Comparison of ENCODE assay signal across 8 mouse cellular contexts in the genomic region with DNA sequence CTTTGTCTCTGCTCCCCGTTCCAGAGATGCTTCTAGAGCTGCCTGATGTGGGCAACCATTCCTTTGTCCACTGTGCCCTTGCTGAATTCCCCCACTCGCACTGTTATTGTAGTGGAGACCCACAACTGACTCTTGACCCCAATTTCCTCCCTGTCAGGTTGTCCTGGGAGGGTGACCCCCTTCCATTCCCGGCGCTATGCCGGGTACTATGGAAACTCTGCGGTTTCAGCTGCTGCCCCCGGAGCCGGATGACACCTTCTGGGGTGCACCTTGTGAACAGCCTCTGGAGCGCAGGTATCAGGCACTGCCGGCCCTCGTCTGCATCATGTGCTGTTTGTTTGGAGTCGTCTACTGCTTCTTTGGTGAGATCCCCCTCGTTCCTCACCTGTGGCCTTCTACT. TPM values are rescaled to one million over a fixed set of nuclear protein-coding genes. Genes with fewer than 3 reads are reported as not detected.
DNase-seq lines count a peak whose midpoint lies in the region; ATAC-seq and TF ChIP-seq lines count a peak whose summit lies in the region.

No protein-coding gene starts in this region.

- peak overlapping the region; percentile 90 for H3K4me2 ChIP-seq in kidney, embryonic 15.5 days
- H3K4me2 ChIP-seq in embryonic facial prominence, embryonic 14.5 days (ENCODE audit: low read depth, low read length), result peak overlapping the region; percentile 71
- peak overlapping the region; percentile 87 for H3K4me2 ChIP-seq in hindbrain, embryonic 16.5 days (ENCODE audit: low read length)
- peak overlapping the region; percentile 85 for H3K4me2 ChIP-seq in midbrain, postnatal 0 days (ENCODE audit: low read depth, low read length, poor library complexity, severe bottlenecking)

- 13% methylated on average over 13 of the region's 13 CpGs for WGBS in kidney, embryonic 15.5 days
- WGBS in embryonic facial prominence, embryonic 14.5 days, result 15% methylated on average over 13 of the region's 13 CpGs
- WGBS in hindbrain, embryonic 16.5 days, result 4% methylated on average over 13 of the region's 13 CpGs
- 16% methylated on average over 13 of the region's 13 CpGs for WGBS in midbrain, postnatal 0 days

- no peak for DNase-seq in kidney, adult 8-10 months
- no peak for DNase-seq in embryonic facial prominence, embryonic 14.5 days (ENCODE audit: low spot score)
- DNase-seq in midbrain, postnatal 0 days (ENCODE audit: low spot score), result no peak
- no peak for DNase-seq in spleen, adult 12 weeks (ENCODE audit: low spot score)
- no peak for DNase-seq in ovary, postnatal 14 days (ENCODE audit: low spot score)

- no peaks in the 10 kb centered on the region for H3K9me3 ChIP-seq in kidney, embryonic 15.5 days (replicated peaks)
- no peaks in the 10 kb centered on the region for H3K9me3 ChIP-seq in embryonic facial prominence, embryonic 14.5 days (ENCODE audit: control insufficient read depth, low read length)
- no peaks in the 10 kb centered on the region for H3K9me3 ChIP-seq in hindbrain, embryonic 16.5 days (ENCODE audit: control insufficient read depth, low read length)
- no peaks in the 10 kb centered on the region for H3K9me3 ChIP-seq in midbrain, postnatal 0 days (ENCODE audit: low read length)

- H3K36me3 ChIP-seq in kidney, embryonic 15.5 days, result peaks cover 20% of the 10 kb centered on the region
- H3K36me3 ChIP-seq in embryonic facial prominence, embryonic 14.5 days (ENCODE audit: control insufficient read depth, insufficient read depth, low read length), result peaks cover 22% of the 10 kb centered on the region
- H3K36me3 ChIP-seq in hindbrain, embryonic 16.5 days (ENCODE audit: control insufficient read depth, insufficient read depth, low read length), result peaks cover 23% of the 10 kb centered on the region
- H3K36me3 ChIP-seq in midbrain, postnatal 0 days (ENCODE audit: insufficient read depth, low read length), result peaks cover 43% of the 10 kb centered on the region

- no peak overlapping the region for H3K9ac ChIP-seq in kidney, embryonic 15.5 days
- H3K9ac ChIP-seq in embryonic facial prominence, embryonic 14.5 days (ENCODE audit: low read depth, low read length), result no peak overlapping the region
- peak overlapping the region; percentile 83 for H3K9ac ChIP-seq in hindbrain, embryonic 16.5 days (ENCODE audit: low read depth, low read length)
- peak overlapping the region; percentile 88 for H3K9ac ChIP-seq in midbrain, postnatal 0 days (replicated peaks; ENCODE audit: low read length, poor library complexity, severe bottlenecking)

- H3K4me1 ChIP-seq in kidney, embryonic 15.5 days, result peaks cover 40% of the 10 kb centered on the region
- H3K4me1 ChIP-seq in embryonic facial prominence, embryonic 14.5 days (ENCODE audit: control insufficient read depth, insufficient read depth, low read length), result peaks cover 9% of the 10 kb centered on the region
- H3K4me1 ChIP-seq in hindbrain, embryonic 16.5 days (ENCODE audit: control insufficient read depth, insufficient read depth, low read depth, low read length), result peaks cover 21% of the 10 kb centered on the region
- 0 out of 2 replicates have a peak, but pooled peaks cover 3% of the 10 kb centered on the region for H3K4me1 ChIP-seq in midbrain, postnatal 0 days (ENCODE audit: insufficient read depth, low read length)

- H3K4me3 ChIP-seq in kidney, embryonic 15.5 days (replicated peaks), result peak overlapping the region; percentile 82
- H3K4me3 ChIP-seq in embryonic facial prominence, embryonic 14.5 days (ENCODE audit: low read depth, low read length), result peak overlapping the region; percentile 80; the same call in 1 of the 2 replicates
- peak overlapping the region; percentile 88 for H3K4me3 ChIP-seq in hindbrain, embryonic 16.5 days (ENCODE audit: low read length)
- H3K4me3 ChIP-seq in midbrain, postnatal 0 days (ENCODE audit: low read depth, low read length), result peak overlapping the region; percentile 89

- H3K27ac ChIP-seq in kidney, embryonic 15.5 days, result no peak overlapping the region
- no peak overlapping the region for H3K27ac ChIP-seq in embryonic facial prominence, embryonic 14.5 days (replicated peaks; ENCODE audit: low read depth, low read length)
- peak overlapping the region; percentile 16 for H3K27ac ChIP-seq in hindbrain, embryonic 16.5 days (ENCODE audit: low read depth, low read length)
- peak overlapping the region; percentile 77 for H3K27ac ChIP-seq in midbrain, postnatal 0 days (ENCODE audit: low read depth, low read length)

- ATAC-seq in kidney, embryonic 15.5 days (replicated peaks; ENCODE audit: low FRiP score), result no peak
- ATAC-seq in embryonic facial prominence, embryonic 14.5 days (ENCODE audit: low read depth), result no peak
- ATAC-seq in hindbrain, embryonic 16.5 days, result no peak
- no peak for ATAC-seq in midbrain, postnatal 0 days (ENCODE audit: low FRiP score)
- ATAC-seq in frontal cortex, adult (ENCODE audit: low TSS enrichment), result no peak

- peaks cover 78% of the 10 kb centered on the region for H3K27me3 ChIP-seq in kidney, embryonic 15.5 days
- H3K27me3 ChIP-seq in embryonic facial prominence, embryonic 14.5 days (replicated peaks; ENCODE audit: control insufficient read depth, insufficient read depth, low read length), result peaks cover 40% of the 10 kb centered on the region
- H3K27me3 ChIP-seq in hindbrain, embryonic 16.5 days (replicated peaks; ENCODE audit: control insufficient read depth, insufficient read depth, low read length), result peaks cover 3% of the 10 kb centered on the region
- peaks cover 4% of the 10 kb centered on the region; the same call in 1 of the 2 replicates for H3K27me3 ChIP-seq in midbrain, postnatal 0 days (ENCODE audit: insufficient read depth, low read length)

- no peak for TF ChIP-seq CTCF in midbrain, postnatal 0 days (IDR thresholded peaks at IDR 0.05)

RNA-seq across cellular contexts. Expression of a gene that starts 0.7 kb away (rescaled TPM):
- polyA plus RNA-seq in kidney, embryonic 15.5 days (2015; fragmentation: Nextera tagmentation; extraction: Ambion mirVana), result 0.63 and 1.2 TPM in 2 replicates
- 1.3 and 1.6 TPM in 2 replicates for polyA plus RNA-seq in embryonic facial prominence, embryonic 14.5 days (2014; fragmentation: Nextera tagmentation; extraction: Ambion mirVana)
- 50.5 and 52.5 TPM in 2 replicates for polyA plus RNA-seq in hindbrain, embryonic 16.5 days (2015; fragmentation: Nextera tagmentation; extraction: Ambion mirVana)
- 52.4 and 57.8 TPM in 2 replicates for total RNA-seq in midbrain, postnatal 0 days (2014; rRNA removed)
- 49.4 and 50.4 TPM in 2 replicates for polyA plus RNA-seq in midbrain, postnatal 0 days (2015; fragmentation: Nextera tagmentation; extraction: Ambion mirVana)

RNA-seq across cellular contexts. Expression of a gene that starts 0.9 kb away (rescaled TPM):
- 35.5 and 40.6 TPM in 2 replicates for polyA plus RNA-seq in kidney, embryonic 15.5 days (2015; fragmentation: Nextera tagmentation; extraction: Ambion mirVana)
- polyA plus RNA-seq in embryonic facial prominence, embryonic 14.5 days (2014; fragmentation: Nextera tagmentation; extraction: Ambion mirVana), result 65.1 and 66.0 TPM in 2 replicates
- polyA plus RNA-seq in hindbrain, embryonic 16.5 days (2015; fragmentation: Nextera tagmentation; extraction: Ambion mirVana), result 42.1 and 46.4 TPM in 2 replicates
- total RNA-seq in midbrain, postnatal 0 days (2014; rRNA removed), result 125 and 132 TPM in 2 replicates
- 60.0 and 60.8 TPM in 2 replicates for polyA plus RNA-seq in midbrain, postnatal 0 days (2015; fragmentation: Nextera tagmentation; extraction: Ambion mirVana)

RNA-seq across cellular contexts. Expression of a gene that starts 26.2 kb away (rescaled TPM):
- polyA plus RNA-seq in kidney, embryonic 15.5 days (2015; fragmentation: Nextera tagmentation; extraction: Ambion mirVana), result 67.2 and 80.1 TPM in 2 replicates
- polyA plus RNA-seq in embryonic facial prominence, embryonic 14.5 days (2014; fragmentation: Nextera tagmentation; extraction: Ambion mirVana), result 98.7 and 102 TPM in 2 replicates
- 25.4 and 26.1 TPM in 2 replicates for polyA plus RNA-seq in hindbrain, embryonic 16.5 days (2015; fragmentation: Nextera tagmentation; extraction: Ambion mirVana)
- total RNA-seq in midbrain, postnatal 0 days (2014; rRNA removed), result 40.7 and 45.9 TPM in 2 replicates
- 24.2 TPM in 2 replicates for polyA plus RNA-seq in midbrain, postnatal 0 days (2015; fragmentation: Nextera tagmentation; extraction: Ambion mirVana)

RNA-seq across cellular contexts. Expression of a gene that starts 26.8 kb away (rescaled TPM):
- polyA plus RNA-seq in kidney, embryonic 15.5 days (2015; fragmentation: Nextera tagmentation; extraction: Ambion mirVana), result 6.0 and 11.2 TPM in 2 replicates
- 5.9 and 9.7 TPM in 2 replicates for polyA plus RNA-seq in embryonic facial prominence, embryonic 14.5 days (2014; fragmentation: Nextera tagmentation; extraction: Ambion mirVana)
- 17.9 and 18.7 TPM in 2 replicates for polyA plus RNA-seq in hindbrain, embryonic 16.5 days (2015; fragmentation: Nextera tagmentation; extraction: Ambion mirVana)
- total RNA-seq in midbrain, postnatal 0 days (2014; rRNA removed), result 30.9 and 33.3 TPM in 2 replicates
- 22.5 and 23.2 TPM in 2 replicates for polyA plus RNA-seq in midbrain, postnatal 0 days (2015; fragmentation: Nextera tagmentation; extraction: Ambion mirVana)

RNA-seq across cellular contexts. Expression of a gene that starts 29.8 kb away (rescaled TPM):
- polyA plus RNA-seq in kidney, embryonic 15.5 days (2015; fragmentation: Nextera tagmentation; extraction: Ambion mirVana), result 1.5 and 2.1 TPM in 2 replicates
- polyA plus RNA-seq in embryonic facial prominence, embryonic 14.5 days (2014; fragmentation: Nextera tagmentation; extraction: Ambion mirVana), result 0.16 and 0.18 TPM in 2 replicates
- polyA plus RNA-seq in hindbrain, embryonic 16.5 days (2015; fragmentation: Nextera tagmentation; extraction: Ambion mirVana), result 20.3 and 21.6 TPM in 2 replicates
- total RNA-seq in midbrain, postnatal 0 days (2014; rRNA removed), result 180 and 188 TPM in 2 replicates
- 54.8 and 60.0 TPM in 2 replicates for polyA plus RNA-seq in midbrain, postnatal 0 days (2015; fragmentation: Nextera tagmentation; extraction: Ambion mirVana)

Comparison
In these comparisons a context has a peak if more than half of its experiments do, and no peak if none do; other contexts are left out.
1. H3K27ac ChIP-seq: peak in hindbrain, embryonic 16.5 days (single experiment) and midbrain, postnatal 0 days (single experiment); none in kidney, embryonic 15.5 days (single experiment) and embryonic facial prominence, embryonic 14.5 days (single experiment).
2. H3K9ac ChIP-seq: peak in hindbrain, embryonic 16.5 days (single experiment) and midbrain, postnatal 0 days (single experiment); none in kidney, embryonic 15.5 days (single experiment) and embryonic facial prominence, embryonic 14.5 days (single experiment).
3. RNA of a gene that starts 0.7 kb away (polyA plus RNA-seq): 50.5 to 52.5 TPM in hindbrain, embryonic 16.5 days and 49.4 to 50.4 TPM in midbrain, postnatal 0 days; 1.3 to 1.6 TPM in embryonic facial prominence, embryonic 14.5 days and 0.63 to 1.2 TPM in kidney, embryonic 15.5 days; every median in the first group is over 10 times any median in the second.
4. Peak in every context shown above with its lines, with median percentiles within 50 percentile points of each other: H3K4me2 ChIP-seq and H3K4me3 ChIP-seq.